Mouse (Mus musculus) forebrain, embryonic 13.5 days (tissue): ENCODE data around the gene Pdk1. TPM values are rescaled to one million over a fixed set of nuclear protein-coding genes. Genes with fewer than 3 reads are reported as not detected.
"Not testable (repeated sequence)": the region's sequence is repeated elsewhere in the genome, so short reads cannot be mapped to it uniquely, and the experiment has no call there.

ENCODE experiments used
- ATAC-seq: fragments of 200-750 bp; cut with Nextera tagmentation; 2 replicates; pipeline ENCODE4 v1.8.0; 2017
- H3K27ac ChIP-seq: fragments of 300-500 bp; sonication (generic); 2 replicates; pipeline ENCODE4 v1.5.1; 2015; ENCODE audit warnings: inconsistent platforms, mild to moderate bottlenecking, moderate library complexity
- H3K27me3 ChIP-seq: fragments of 300-500 bp; sonication (generic); 2 replicates; pipeline ENCODE4 v1.6.1; 2015; ENCODE audit warnings: mild to moderate bottlenecking, inconsistent platforms
- H3K36me3 ChIP-seq: fragments of 300-500 bp; sonication (generic); 2 replicates; pipeline ENCODE4 v1.6.1; 2015; ENCODE audit warnings: mild to moderate bottlenecking, inconsistent platforms; ENCODE audit not compliant: poor library complexity, severe bottlenecking
- H3K4me1 ChIP-seq: fragments of 300-500 bp; sonication (generic); 2 replicates; pipeline ENCODE4 v1.6.1; 2015; ENCODE audit warnings: inconsistent platforms
- H3K4me2 ChIP-seq: fragments of 300-500 bp; sonication (generic); 2 replicates; pipeline ENCODE4 v1.6.1; 2015; ENCODE audit warnings: inconsistent platforms, mild to moderate bottlenecking, moderate library complexity
- H3K4me3 ChIP-seq: fragments of 300-500 bp; sonication (generic); 2 replicates; pipeline ENCODE4 v1.5.1; 2015; ENCODE audit warnings: mild to moderate bottlenecking, inconsistent platforms
- H3K9ac ChIP-seq: fragments of 300-500 bp; sonication (generic); 2 replicates; pipeline ENCODE4 v1.6.1; 2015; ENCODE audit warnings: mild to moderate bottlenecking, inconsistent platforms
- H3K9me3 ChIP-seq: fragments of 300-500 bp; sonication (generic); replicated peaks from 2 replicates; pipeline ENCODE4 v1.6.1; 2016; ENCODE audit warnings: inconsistent platforms
- whole genome bisulfite sequencing: fragments of 180-500 bp; shearing (Covaris S2); methylation state at CpG from one replicate; pipeline ENCODE4 v1.1.7; 2015; 5-methylcytosine and 5-hydroxymethylcytosine counted together
- polyA plus RNA-seq: library from polyadenylated mRNA; unstranded; fragments of >200 nt; fragmentation: Nextera tagmentation; extraction: Ambion mirVana; gene quantifications from 2 replicates; pipeline ENCODE4 v1.2.1, GENCODE M21; 2015

The Pdk1 gene
- polyA plus RNA-seq, 1 experiment from 2014 or later: 17.0 TPM

- no peak overlapping the region for H3K9ac ChIP-seq
- WGBS: 92% methylated on average over 7 of the region's 7 CpGs
- H3K4me2 ChIP-seq: no peak overlapping the region
- peaks cover 8% of the 10 kb centered on the region for H3K36me3 ChIP-seq
- ATAC-seq: no peak
- H3K27ac ChIP-seq: no peak overlapping the region
- H3K9me3 ChIP-seq: no peaks in the 10 kb centered on the region
- no peak overlapping the region for H3K4me3 ChIP-seq
- H3K27me3 ChIP-seq: no peaks in the 10 kb centered on the region
- no peaks in the 10 kb centered on the region for H3K4me1 ChIP-seq
Measured at GRCm38 (mm10) chr2:71905154-71905553, 32.1 kb downstream of the Pdk1 start.

DNA sequence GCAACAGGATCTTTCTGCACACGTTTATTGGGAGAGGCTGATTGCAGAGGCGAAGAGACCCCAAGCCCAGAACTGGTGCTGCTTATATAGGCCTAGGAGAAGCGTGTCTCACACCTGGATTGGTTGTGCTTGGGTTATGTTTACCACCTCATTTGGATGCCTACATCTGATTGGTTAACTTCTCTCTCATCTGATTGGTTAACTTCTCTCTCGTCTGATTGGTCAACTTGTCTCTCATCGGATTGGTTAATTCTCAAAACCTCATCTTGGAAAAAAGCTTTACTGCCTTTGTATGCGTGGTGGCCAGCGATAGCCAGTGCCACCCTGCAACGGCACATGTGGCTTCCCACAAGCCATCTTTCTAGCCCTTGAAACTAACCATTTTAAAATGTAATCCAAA, 33.3 kb downstream of the Pdk1 start:
- WGBS: 90% methylated on average over 8 of the region's 8 CpGs
- H3K9me3 ChIP-seq, H3K36me3 ChIP-seq, H3K9ac ChIP-seq, H3K4me2 ChIP-seq, ATAC-seq, H3K4me1 ChIP-seq, H3K4me3 ChIP-seq, H3K27me3 ChIP-seq, H3K27ac ChIP-seq: not testable (repeated sequence)

- no peak overlapping the region for H3K9ac ChIP-seq
- H3K4me3 ChIP-seq: no peak overlapping the region
- no peak for ATAC-seq
- H3K4me1 ChIP-seq: no peaks in the 10 kb centered on the region
- no peak overlapping the region for H3K27ac ChIP-seq
- H3K4me2 ChIP-seq: no peak overlapping the region
- WGBS: 81% methylated on average over 10 of the region's 10 CpGs
- H3K36me3 ChIP-seq: no peaks in the 10 kb centered on the region
- no peaks in the 10 kb centered on the region for H3K9me3 ChIP-seq
- no peaks in the 10 kb centered on the region for H3K27me3 ChIP-seq
Measured at GRCm38 (mm10) chr2:71913911-71914310, 40.9 kb downstream of the Pdk1 start.

- Histone ChIP-seq H3K27me3 (no peaks in the 10 kb centered on the region), H3K4me2 (no peak overlapping the region), H3K36me3 (no peaks in the 10 kb centered on the region), H3K9ac (no peak overlapping the region), H3K4me1 (no peaks in the 10 kb centered on the region), H3K4me3 (no peak overlapping the region), H3K9me3 (no peaks in the 10 kb centered on the region), H3K27ac (no peak overlapping the region)
- ATAC-seq: no peak
- WGBS: 83% methylated on average over 11 of the region's 11 CpGs
Measured at GRCm38 (mm10) chr2:71919227-71919647, 46.2 kb downstream of the Pdk1 start.

GRCm38 (mm10) chr2:71924931-71925330, 51.9 kb downstream of the Pdk1 start:
- not testable (repeated sequence) for H3K27me3 ChIP-seq, H3K4me3 ChIP-seq, H3K4me1 ChIP-seq, H3K9ac ChIP-seq, ATAC-seq, H3K27ac ChIP-seq, H3K4me2 ChIP-seq, H3K36me3 ChIP-seq, H3K9me3 ChIP-seq
- WGBS: 93% methylated on average over 2 of the region's 2 CpGs

DNA sequence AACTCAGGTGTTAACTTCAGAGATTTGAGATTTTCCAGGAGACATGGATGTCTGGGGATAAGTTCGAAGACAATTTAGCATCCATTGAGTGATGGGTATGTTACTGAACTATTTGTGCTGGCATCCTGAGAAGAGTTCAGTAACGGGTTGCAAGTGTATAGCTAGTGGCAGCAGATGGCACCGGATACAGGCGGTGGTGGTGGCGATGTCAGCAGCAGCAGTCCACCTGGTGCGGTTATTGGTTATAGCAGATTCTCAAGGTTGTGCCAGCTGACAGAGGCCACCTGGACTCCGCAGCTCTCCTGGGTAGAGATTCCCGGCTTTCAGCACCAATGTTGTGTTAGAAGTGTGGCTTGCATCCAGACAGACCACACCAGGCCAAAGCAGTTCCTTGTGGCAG, 61.0 kb downstream of the Pdk1 start:
- no peaks in the 10 kb centered on the region for H3K27me3 ChIP-seq
- no peaks in the 10 kb centered on the region for H3K36me3 ChIP-seq
- no peak overlapping the region for H3K4me3 ChIP-seq
- H3K9ac ChIP-seq: no peak overlapping the region
- ATAC-seq: no peak
- H3K4me1 ChIP-seq: peaks cover 6% of the 10 kb centered on the region; the same call in 1 of the 2 replicates
- H3K4me2 ChIP-seq: no peak overlapping the region
- no peaks in the 10 kb centered on the region for H3K9me3 ChIP-seq
- WGBS: 87% methylated on average over 8 of the region's 8 CpGs
- no peak overlapping the region for H3K27ac ChIP-seq

GRCm38 (mm10) chr2:71936711-71937110, 63.7 kb downstream of the Pdk1 start:
- Histone ChIP-seq H3K4me3 (no peak overlapping the region), H3K27me3 (no peaks in the 10 kb centered on the region), H3K4me1 (peaks cover 6% of the 10 kb centered on the region; the same call in 1 of the 2 replicates), H3K36me3 (no peaks in the 10 kb centered on the region), H3K9ac (no peak overlapping the region), H3K4me2 (no peak overlapping the region), H3K9me3 (0 out of 2 replicates have a peak, but pooled peaks cover 6% of the 10 kb centered on the region), H3K27ac (no peak overlapping the region)
- WGBS: 86% methylated on average over 1 of the region's 1 CpGs
- ATAC-seq: no peak

DNA sequence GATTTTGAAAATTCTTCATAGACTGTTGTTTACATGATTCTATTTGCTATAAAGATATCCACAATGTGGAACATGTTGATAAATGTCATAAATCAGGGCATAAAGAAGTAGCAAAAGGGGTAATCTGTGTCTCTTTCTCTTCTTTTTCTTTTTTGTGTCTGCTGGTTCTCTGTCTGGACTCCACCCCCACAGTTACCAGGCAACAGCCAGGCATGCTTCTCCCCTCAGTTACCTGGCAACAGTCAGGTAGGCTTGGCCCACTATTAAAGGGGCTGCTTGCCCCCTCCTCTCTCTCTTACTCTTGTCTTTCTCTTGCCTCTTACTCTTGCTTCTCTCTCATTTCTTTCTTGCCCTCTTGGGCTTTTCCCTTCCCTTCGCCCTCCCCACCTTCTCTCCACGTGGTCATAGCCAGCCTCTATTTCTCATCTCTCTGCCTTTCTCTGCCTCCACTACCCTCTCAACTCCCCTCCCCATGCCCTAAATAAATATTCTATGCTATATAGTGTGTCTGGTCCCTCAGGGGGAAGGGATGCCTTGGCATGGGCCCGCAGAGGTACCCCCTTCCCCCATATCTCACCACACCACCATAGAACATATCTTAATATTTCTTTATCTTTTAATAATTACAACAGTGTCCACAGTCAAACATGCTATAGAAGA, 64.8 kb downstream of the Pdk1 start:
- Histone ChIP-seq H3K27ac (no peak overlapping the region), H3K4me2 (no peak overlapping the region), H3K4me1 (peaks cover 6% of the 10 kb centered on the region; the same call in 1 of the 2 replicates), H3K27me3 (no peaks in the 10 kb centered on the region), H3K9ac (no peak overlapping the region), H3K9me3 (0 out of 2 replicates have a peak, but pooled peaks cover 7% of the 10 kb centered on the region), H3K4me3 (no peak overlapping the region), H3K36me3 (no peaks in the 10 kb centered on the region)
- WGBS: 64% methylated on average over 3 of the region's 3 CpGs
- no peak for ATAC-seq

GRCm38 (mm10) chr2:71938716-71939393, 65.8 kb downstream of the Pdk1 start:
- Histone ChIP-seq H3K9ac (no peak overlapping the region), H3K27ac (no peak overlapping the region), H3K36me3 (no peaks in the 10 kb centered on the region), H3K27me3 (no peaks in the 10 kb centered on the region), H3K4me1 (peaks cover 6% of the 10 kb centered on the region; the same call in 1 of the 2 replicates), H3K4me3 (no peak overlapping the region), H3K9me3 (0 out of 2 replicates have a peak, but pooled peaks cover 7% of the 10 kb centered on the region), H3K4me2 (no peak overlapping the region)
- ATAC-seq: no peak
- WGBS: 75% methylated on average over 6 of the region's 6 CpGs

- 94% methylated on average over 3 of the region's 3 CpGs for WGBS
- no peak overlapping the region for H3K9ac ChIP-seq
- H3K27me3 ChIP-seq: no peaks in the 10 kb centered on the region
- no peak for ATAC-seq
- H3K4me3 ChIP-seq: no peak overlapping the region
- H3K27ac ChIP-seq: no peak overlapping the region
- 0 out of 2 replicates have a peak, but pooled peaks cover 7% of the 10 kb centered on the region for H3K9me3 ChIP-seq
- H3K4me1 ChIP-seq: peaks cover 6% of the 10 kb centered on the region; the same call in 1 of the 2 replicates
- H3K4me2 ChIP-seq: no peak overlapping the region
- no peaks in the 10 kb centered on the region for H3K36me3 ChIP-seq
Measured at GRCm38 (mm10) chr2:71941005-71941720, 68.1 kb downstream of the Pdk1 start.

- Histone ChIP-seq H3K4me2 (no peak overlapping the region), H3K27me3 (no peaks in the 10 kb centered on the region), H3K9ac (no peak overlapping the region), H3K9me3 (0 out of 2 replicates have a peak, but pooled peaks cover 7% of the 10 kb centered on the region), H3K4me1 (peaks cover 6% of the 10 kb centered on the region; the same call in 1 of the 2 replicates), H3K4me3 (no peak overlapping the region), H3K36me3 (no peaks in the 10 kb centered on the region), H3K27ac (no peak overlapping the region)
- ATAC-seq: no peak
- 94% methylated on average over 5 of the region's 5 CpGs for WGBS
Measured at GRCm38 (mm10) chr2:71941721-71942087, 68.7 kb downstream of the Pdk1 start.

DNA sequence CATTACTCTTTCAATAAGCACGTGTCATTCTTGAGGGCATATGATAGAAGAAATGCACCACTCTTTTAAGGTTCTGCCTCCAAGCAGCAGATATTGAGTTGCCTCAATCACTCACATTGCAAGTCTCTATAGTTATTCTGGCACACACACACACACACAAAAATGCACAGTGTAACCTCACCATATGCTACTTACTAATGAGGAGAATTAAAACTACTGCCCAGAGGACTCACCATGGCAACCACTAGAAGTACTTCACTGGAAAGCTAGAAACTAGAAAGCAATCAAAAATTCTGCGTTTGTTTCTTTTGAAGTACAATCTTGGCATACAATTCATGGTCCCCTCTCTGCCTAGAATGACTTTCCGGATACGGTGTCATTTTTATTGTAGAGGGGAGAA, 78.2 kb downstream of the Pdk1 start:
- Histone ChIP-seq H3K9me3 (0 out of 2 replicates have a peak, but pooled peaks cover 3% of the 10 kb centered on the region), H3K4me2 (no peak overlapping the region), H3K36me3 (no peaks in the 10 kb centered on the region), H3K4me3 (no peak overlapping the region), H3K4me1 (peaks cover 11% of the 10 kb centered on the region; the same call in 1 of the 2 replicates), H3K27me3 (no peaks in the 10 kb centered on the region), H3K9ac (no peak overlapping the region), H3K27ac (no peak overlapping the region)
- no peak for ATAC-seq
- WGBS: 64% methylated on average over 4 of the region's 4 CpGs
